Mouse (Mus musculus): ENCODE measurements at regions not wholly inside any gene's neighbourhood (a gene's known extent, or its start where the extent isn't known, plus 50 kb on each side); places are given as distances from the start of the nearest gene placed in this dataset.

GRCm38 (mm10) chr6:76697146-76697891 lies 199.7 kb upstream of the Gm9008 start:
- CTCF ChIA-PET: no interaction called here

- CTCF ChIA-PET: no interaction called here
Observed at GRCm38 (mm10) chr6:76688831-76689230, 191.2 kb upstream of the Gm9008 start.

GRCm38 (mm10) chr6:76639583-76639982 lies 142.0 kb upstream of the Gm9008 start:
- CTCF ChIA-PET: interaction anchor here (0.6 kb wide), 1 partner anchor 52 kb away, joined by 9 read pairs; no protein-coding TSS in a partner anchor

- CTCF ChIA-PET: no interaction called here
Observed at GRCm38 (mm10) chr6:76628379-76628778, 130.8 kb upstream of the Gm9008 start.

GRCm38 (mm10) chr6:76621499-76621898 lies 123.9 kb upstream of the Gm9008 start:
- CTCF ChIA-PET: no interaction called here

- CTCF ChIA-PET: no interaction called here
Observed at GRCm38 (mm10) chr6:76620754-76621204, 123.2 kb upstream of the Gm9008 start.
